Comparison of ENCODE assay signal across 21 mouse cellular contexts in the genomic region with DNA sequence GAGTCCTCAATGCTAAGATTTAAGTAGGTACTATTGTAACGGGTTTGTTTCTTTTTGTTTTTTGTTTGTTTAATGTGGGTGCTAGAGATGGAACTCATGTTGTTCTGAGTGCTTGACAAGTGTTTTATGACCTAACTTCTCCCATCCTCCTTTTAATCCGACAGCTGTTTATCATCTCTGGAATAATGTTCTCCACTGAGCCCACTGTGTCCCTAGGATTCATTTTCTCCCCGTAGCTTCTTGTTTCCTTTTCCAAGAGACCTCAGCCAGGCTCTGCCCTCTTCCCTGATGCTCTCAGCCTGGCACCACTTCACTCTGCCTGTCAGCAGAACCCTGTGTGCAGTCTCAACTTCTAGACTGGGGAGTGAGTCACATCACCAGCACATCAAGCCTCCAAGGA.
"Had no signal": no experiment of that assay in that cellular context is flagged by ENCODE, and none has a peak within 500 bp of the region (broad histone marks: within the 10 kb centered on the region; RNA-seq: fewer than 3 reads in every experiment).

No protein-coding gene starts in this region.

- DNase-seq: kidney, adult 18-20 months; kidney, adult 9 months; kidney, postnatal 25 days; liver; midbrain, embryonic 14.5 days; right cerebral cortex, adult 18-20 months; right cerebral cortex, postnatal 14 days; right cerebral cortex, postnatal 4 days; thymus, adult 2 months; thymus, postnatal 14 days; thymus, postnatal 4 days had no signal

- H3K27ac ChIP-seq: limb, embryonic 10.5 days; limb, embryonic 13.5 days; liver, embryonic 12.5 days; liver, embryonic 15.5 days; neural tube, embryonic 12.5 days; neural tube, embryonic 15.5 days; stomach, postnatal 0 days had no signal

- ATAC-seq: inflammation-experienced regulatory T-cells, adult 6 months; intestine, embryonic 16.5 days; liver, embryonic 12.5 days had no signal

- H3K4me1 ChIP-seq: limb, embryonic 10.5 days; limb, embryonic 13.5 days; liver, embryonic 12.5 days; liver, embryonic 15.5 days; neural tube, embryonic 12.5 days; neural tube, embryonic 15.5 days had no signal

- H3K4me3 ChIP-seq: limb, embryonic 10.5 days; limb, embryonic 13.5 days; liver, embryonic 12.5 days; liver, embryonic 15.5 days; neural tube, embryonic 12.5 days; neural tube, embryonic 15.5 days had no signal

- H3K36me3 ChIP-seq: limb, embryonic 10.5 days; limb, embryonic 13.5 days; liver, embryonic 12.5 days; liver, embryonic 15.5 days; neural tube, embryonic 12.5 days; neural tube, embryonic 15.5 days had no signal

- H3K27me3 ChIP-seq: limb, embryonic 13.5 days; liver, embryonic 12.5 days; liver, embryonic 15.5 days; neural tube, embryonic 12.5 days; neural tube, embryonic 15.5 days had no signal

- H3K9ac ChIP-seq: limb, embryonic 13.5 days; liver, embryonic 12.5 days; liver, embryonic 15.5 days; neural tube, embryonic 12.5 days; neural tube, embryonic 15.5 days had no signal

- H3K9me3 ChIP-seq: limb, embryonic 10.5 days; limb, embryonic 13.5 days; liver, embryonic 12.5 days; liver, embryonic 15.5 days; neural tube, embryonic 12.5 days; neural tube, embryonic 15.5 days had no signal

- H3K4me2 ChIP-seq: limb, embryonic 13.5 days; liver, embryonic 12.5 days; liver, embryonic 15.5 days; midbrain, embryonic 11.5 days; neural tube, embryonic 12.5 days; neural tube, embryonic 15.5 days had no signal
